Mouse (Mus musculus) CH12.LX (cell line): ENCODE data around the gene Zc3hav1l. TPM values are rescaled to one million over a fixed set of nuclear protein-coding genes. Genes with fewer than 3 reads are reported as not detected.

Experiments used
- DNase-seq: peaks from one replicate; pipeline ENCODE4 v3.0.0-alpha.2; 2013; ENCODE audit errors: extremely low read depth
- H3K27ac ChIP-seq: 2 replicates; pipeline ENCODE4 v1.5.1; 2012; ENCODE audit warnings: low read depth, mild to moderate bottlenecking, control low read depth, moderate library complexity; ENCODE audit not compliant: insufficient read depth
- H3K27me3 ChIP-seq: replicated peaks from 2 replicates; pipeline ENCODE3; 2012; ENCODE audit warnings: inconsistent platforms
- H3K36me3 ChIP-seq, 2 experiments: replicated peaks in 1 of 2; 2 replicates each; pipeline versions ENCODE3 to v1.6.1; 2012; ENCODE audit warnings: inconsistent platforms in 1 of 2, low read length in 1 of 2, mild to moderate bottlenecking in 1 of 2, mixed read lengths in 1 of 2, moderate library complexity in 1 of 2; ENCODE audit not compliant: control insufficient read depth in 1 of 2, insufficient read depth in 1 of 2
- H3K4me1 ChIP-seq, 2 experiments: 2 replicates each; pipeline ENCODE4 v1.6.1; 2012; ENCODE audit warnings: inconsistent platforms in 1 of 2, moderate library complexity in 1 of 2; ENCODE audit not compliant: insufficient read depth in 2 of 2, control insufficient read depth in 1 of 2
- H3K4me2 ChIP-seq: 2 replicates; pipeline ENCODE4 v1.6.1; 2012; ENCODE audit warnings: low read depth, mild to moderate bottlenecking, control low read depth; ENCODE audit not compliant: poor library complexity, insufficient read depth, severe bottlenecking
- H3K4me3 ChIP-seq, 3 experiments: fragments of 150-350 bp in 1 of 3; sonication (generic) in 1 of 3; replicated peaks in 1 of 3; 2 replicates each; pipeline versions ENCODE3 to v1.5.1; 2011 to 2012; ENCODE audit warnings: low read depth in 2 of 3, low read length in 2 of 3, mild to moderate bottlenecking in 2 of 3, moderate library complexity in 2 of 3, control low read depth in 1 of 3, improper control_type of control experiment in 1 of 3, inconsistent platforms in 1 of 3, mixed read lengths in 1 of 3; ENCODE audit not compliant: poor library complexity in 1 of 3
- H3K79me2 ChIP-seq: replicated peaks from 2 replicates; pipeline ENCODE4 v1.6.1; 2012; ENCODE audit warnings: mild to moderate bottlenecking, moderate library complexity; ENCODE audit not compliant: control insufficient read depth, poor library complexity, insufficient read depth, severe bottlenecking; ENCODE audit errors: extremely low read depth
- H3K9ac ChIP-seq: 2 replicates; pipeline ENCODE4 v1.6.1; 2012; ENCODE audit warnings: low read depth, mild to moderate bottlenecking, control low read depth, moderate library complexity; ENCODE audit not compliant: insufficient read depth
- H3K9me3 ChIP-seq: replicated peaks from 2 replicates; pipeline ENCODE3; 2012; ENCODE audit warnings: low read length, inconsistent platforms, mixed read lengths
- BHLHE40 ChIP-seq: IDR thresholded peaks from 2 replicates; pipeline ENCODE4 v1.6.1; 2011; ENCODE audit warnings: mild to moderate bottlenecking, low read depth, low read length, improper control_type of control experiment
- CTCF ChIP-seq, 2 experiments: IDR thresholded peaks in 1 of 2; conservative IDR thresholded peaks in 1 of 2; 2 replicates each; pipeline ENCODE4 v1.5.1; 2011 to 2012; ENCODE audit warnings: low read depth in 2 of 2, low read length in 2 of 2, improper control_type of control experiment in 1 of 2, inconsistent platforms in 1 of 2, mild to moderate bottlenecking in 1 of 2, moderate library complexity in 1 of 2
- E2F4 ChIP-seq: IDR thresholded peaks from 2 replicates; pipeline ENCODE4 v1.6.1; 2011; ENCODE audit warnings: low read depth, low read length, improper control_type of control experiment; ENCODE audit not compliant: insufficient replicate concordance
- ETS1 ChIP-seq: conservative IDR thresholded peaks from 2 replicates; pipeline ENCODE4 v1.6.1; 2012; ENCODE audit warnings: low read depth, mild to moderate bottlenecking, inconsistent platforms, low read length, improper control_type of control experiment, moderate library complexity
- JUN ChIP-seq: IDR thresholded peaks from 2 replicates; pipeline ENCODE4 v1.6.1; 2011; ENCODE audit warnings: low read depth, mild to moderate bottlenecking, low read length, improper control_type of control experiment, moderate library complexity; ENCODE audit not compliant: insufficient read depth
- JUND ChIP-seq: conservative IDR thresholded peaks from 2 replicates; pipeline ENCODE4 v1.6.1; 2011; ENCODE audit warnings: low read depth, low read length, improper control_type of control experiment
- KAT2A ChIP-seq: IDR thresholded peaks from 2 replicates; pipeline ENCODE4 v1.6.1; 2012; ENCODE audit warnings: low read length, improper control_type of control experiment, inconsistent platforms; ENCODE audit not compliant: insufficient replicate concordance
- MAZ ChIP-seq: IDR thresholded peaks from 2 replicates; pipeline ENCODE4 v1.6.1; 2012; ENCODE audit warnings: low read depth, mild to moderate bottlenecking, inconsistent platforms, low read length, improper control_type of control experiment, moderate library complexity
- NELFE ChIP-seq: IDR thresholded peaks from 2 replicates; pipeline ENCODE4 v1.6.1; 2011; ENCODE audit warnings: low read depth, low read length, improper control_type of control experiment
- RAD21 ChIP-seq: IDR thresholded peaks from 2 replicates; pipeline ENCODE4 v1.6.1; 2011; ENCODE audit warnings: low read depth, mild to moderate bottlenecking, low read length, improper control_type of control experiment, moderate library complexity
- SMC3 ChIP-seq: IDR thresholded peaks from 2 replicates; pipeline ENCODE4 v1.6.1; 2011; ENCODE audit warnings: low read depth, low read length, improper control_type of control experiment
- ZC3H11A ChIP-seq: IDR thresholded peaks from 2 replicates; pipeline ENCODE4 v1.6.1; 2012; ENCODE audit warnings: low read depth, mild to moderate bottlenecking, inconsistent platforms, low read length, improper control_type of control experiment
- ZKSCAN1 ChIP-seq: IDR thresholded peaks from 2 replicates; pipeline ENCODE4 v1.6.1; 2012; ENCODE audit warnings: low read depth, inconsistent platforms, low read length, improper control_type of control experiment, borderline replicate concordance
- ZNF384 ChIP-seq: IDR thresholded peaks from 2 replicates; pipeline ENCODE4 v1.6.1; 2012; ENCODE audit warnings: low read depth, low read length, improper control_type of control experiment, inconsistent platforms
- dilution Hi-C: fragments of 300-500 bp; cut with MboI; formaldehyde crosslinking; loops from 2 replicates; pipeline ENCODE4 v1.14.3; 2020; ENCODE audit warnings: low sequenced_read_pairs; ENCODE audit not compliant: extremely low pct_unique_long_range_greater_than_20kb, extremely low pct_ligation_motif_present
- in situ Hi-C: fragments of 300-500 bp; cut with MboI; formaldehyde crosslinking; loops from 3 replicates; pipeline ENCODE4 v1.14.3; 2019; ENCODE audit warnings: low sequenced_read_pairs, low pct_ligation_motif_present, low pct_unique_long_range_greater_than_20kb, mixed read lengths
- polyA plus RNA-seq: library from polyadenylated mRNA; unstranded; fragments of >175 nt; gene quantifications from 2 replicates; pipeline ENCODE4 v1.2.1, GENCODE M21; 2012; ENCODE audit warnings: low read depth; ENCODE audit not compliant: insufficient read length
- total RNA-seq, 2 experiments: library from RNA; depleted of rRNA; stranded (reverse); fragments of 300-350 nt in 1 of 2; fragments of >200 nt in 1 of 2; gene quantifications; 2 replicates each; pipeline ENCODE4 v1.2.3; 2012 to 2014

The Zc3hav1l gene
- total and polyA plus RNA-seq, 3 experiments, result 2.9 to 6.3 (median 3.1) TPM

- no peaks in the 10 kb centered on the region for H3K9me3 ChIP-seq
- peak overlapping the region; percentile 42 to 79 (median 73) for H3K4me3 ChIP-seq
- dilution Hi-C loops (no loop called here), in situ Hi-C loops (loop anchor here (10.0 kb wide), 1 partner anchor 48 kb away; no protein-coding TSS in a partner anchor)
- no peaks in the 10 kb centered on the region for H3K36me3 ChIP-seq
- TF ChIP-seq ZC3H11A (no peak), JUND (no peak)
- H3K79me2 ChIP-seq, result no peaks in the 10 kb centered on the region
- peak overlapping the region; percentile 78 for H3K9ac ChIP-seq
- no peak overlapping the region for H3K27ac ChIP-seq
- peaks cover 15 to 84% of the 10 kb centered on the region in 2 experiments for H3K4me1 ChIP-seq
- peak overlapping the region; percentile 86 for H3K4me2 ChIP-seq
- DNase-seq, result no peak
- H3K27me3 ChIP-seq, result no peaks in the 10 kb centered on the region
Measured at GRCm38 (mm10) chr6:38252766-38253735, 46.0 kb downstream of the Zc3hav1l start.

DNA sequence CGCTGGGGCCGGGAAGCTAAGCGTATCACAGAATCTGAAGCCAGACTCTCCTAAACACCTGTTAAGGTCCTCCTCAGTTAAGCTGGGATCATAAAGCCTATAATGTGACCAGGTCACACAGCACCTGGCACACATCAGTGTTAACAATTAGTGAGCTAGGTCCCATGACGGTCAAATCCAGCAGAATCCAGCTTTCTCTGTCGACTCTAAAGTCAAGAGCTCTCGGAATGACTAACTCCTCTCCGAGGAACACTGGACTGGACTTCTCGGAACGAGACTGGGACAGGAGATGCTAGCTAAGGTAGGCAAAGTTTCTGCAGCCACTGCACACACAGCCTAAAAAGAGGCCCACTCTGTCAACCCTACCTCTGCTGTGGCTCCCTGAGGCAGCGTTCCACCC is 46.9 kb downstream of the Zc3hav1l start:
- TF ChIP-seq E2F4 (no peak), NELFE (no peak), ETS1 (no peak), CTCF (conservative IDR thresholded peaks at IDR 0.05 in 1 of 2, IDR thresholded peaks at IDR 0.05 in 1 of 2; ENCODE audit: low read depth in 2 of 2, low read length in 2 of 2) (no peak), KAT2A (no peak), ZNF384 (no peak), JUN (no peak), SMC3 (no peak), MAZ (no peak), BHLHE40 (no peak), ZKSCAN1 (no peak), RAD21 (no peak)
- Histone ChIP-seq H3K9me3 (no peaks in the 10 kb centered on the region), H3K27me3 (no peaks in the 10 kb centered on the region), H3K9ac (no peak overlapping the region), H3K4me3 (no peak overlapping the region), H3K79me2 (no peaks in the 10 kb centered on the region), H3K27ac (no peak overlapping the region), H3K4me1 (peaks cover 19 to 89% of the 10 kb centered on the region in 2 experiments), H3K36me3 (no peaks in the 10 kb centered on the region), H3K4me2 (no peak overlapping the region)
- in situ Hi-C loops, result loop anchor here (10.0 kb wide), 1 partner anchor 47 kb away; no protein-coding TSS in a partner anchor
- dilution Hi-C loops, result no loop called here
- DNase-seq, result no peak
